Mouse (Mus musculus): ENCODE data around the gene Zfp605. TPM values are rescaled to one million over a fixed set of nuclear protein-coding genes. Genes with fewer than 3 reads are reported as not detected.

The Zfp605 gene
- polyA plus RNA-seq, 1 experiment from 2014 or later: 15.1 TPM

- Histone ChIP-seq H3K9me3 (replicated peaks; ENCODE audit: control insufficient read depth, low read length) (no peaks in the 10 kb centered on the region), H3K36me3 (ENCODE audit: control insufficient read depth, insufficient read depth, low read length) (peaks cover 24% of the 10 kb centered on the region), H3K4me2 (ENCODE audit: low read length) (peak within 1 kb of the TSS; percentile 64), H3K9ac (ENCODE audit: low read length) (no peak within 1 kb of the TSS), H3K4me1 (ENCODE audit: control insufficient read depth, insufficient read depth, low read length) (peaks cover 11% of the 10 kb centered on the region), H3K4me3 (ENCODE audit: low read depth, low read length) (peak within 1 kb of the TSS; percentile 24), H3K27me3 (replicated peaks; ENCODE audit: control insufficient read depth, insufficient read depth, low read length) (no peaks in the 10 kb centered on the region), H3K27ac (ENCODE audit: low read depth, low read length) (no peak within 1 kb of the TSS)
- ATAC-seq (no peak), DNase-seq (ENCODE audit: low spot score) (no peak)
- 5% methylated on average over 25 of the region's 25 CpGs for WGBS
Observed at GRCm38 (mm10) chr5:110099656-110100580, 10.0 kb upstream of the Zfp605 start, which contains the start of gene Plcxd1. Gene Plcxd1 (plus strand): TSS chr5:110099969.

GRCm38 (mm10) chr5:110100921-110101631, 8.8 kb upstream of the Zfp605 start:
- Histone ChIP-seq H3K4me3 (ENCODE audit: low read depth, low read length) (peak overlapping the region; percentile 24), H3K27me3 (replicated peaks; ENCODE audit: control insufficient read depth, insufficient read depth, low read length) (no peaks in the 10 kb centered on the region), H3K36me3 (ENCODE audit: control insufficient read depth, insufficient read depth, low read length) (peaks cover 35% of the 10 kb centered on the region), H3K9ac (ENCODE audit: low read length) (peak overlapping the region; percentile 53; the same call in 1 of the 2 replicates), H3K9me3 (replicated peaks; ENCODE audit: control insufficient read depth, low read length) (no peaks in the 10 kb centered on the region), H3K4me2 (ENCODE audit: low read length) (peak overlapping the region; percentile 64), H3K27ac (ENCODE audit: low read depth, low read length) (no peak overlapping the region), H3K4me1 (ENCODE audit: control insufficient read depth, insufficient read depth, low read length) (peaks cover 10% of the 10 kb centered on the region)
- peak; percentile 23 for ATAC-seq
- 2% methylated on average over 34 of the region's 37 CpGs for WGBS
- DNase-seq (ENCODE audit: low spot score): peak; percentile 44

GRCm38 (mm10) chr5:110101716-110102347, 8.1 kb upstream of the Zfp605 start:
- Histone ChIP-seq H3K4me3 (ENCODE audit: low read depth, low read length) (peak overlapping the region; percentile 24), H3K9me3 (replicated peaks; ENCODE audit: control insufficient read depth, low read length) (no peaks in the 10 kb centered on the region), H3K36me3 (ENCODE audit: control insufficient read depth, insufficient read depth, low read length) (peaks cover 41% of the 10 kb centered on the region), H3K4me1 (ENCODE audit: control insufficient read depth, insufficient read depth, low read length) (peaks cover 12% of the 10 kb centered on the region), H3K9ac (ENCODE audit: low read length) (peak overlapping the region; percentile 53; the same call in 1 of the 2 replicates), H3K27me3 (replicated peaks; ENCODE audit: control insufficient read depth, insufficient read depth, low read length) (no peaks in the 10 kb centered on the region), H3K4me2 (ENCODE audit: low read length) (peak overlapping the region; percentile 64), H3K27ac (ENCODE audit: low read depth, low read length) (no peak overlapping the region)
- WGBS: 23% methylated on average over 34 of the region's 34 CpGs
- DNase-seq (ENCODE audit: low spot score): peak; percentile 63
- ATAC-seq: peak; percentile 43

GRCm38 (mm10) chr5:110102429-110102828, 7.5 kb upstream of the Zfp605 start:
- ATAC-seq (no peak), DNase-seq (ENCODE audit: low spot score) (no peak)
- Histone ChIP-seq H3K4me1 (ENCODE audit: control insufficient read depth, insufficient read depth, low read length) (peaks cover 15% of the 10 kb centered on the region), H3K4me2 (ENCODE audit: low read length) (no peak overlapping the region), H3K36me3 (ENCODE audit: control insufficient read depth, insufficient read depth, low read length) (peaks cover 41% of the 10 kb centered on the region), H3K27me3 (replicated peaks; ENCODE audit: control insufficient read depth, insufficient read depth, low read length) (no peaks in the 10 kb centered on the region), H3K27ac (ENCODE audit: low read depth, low read length) (no peak overlapping the region), H3K9ac (ENCODE audit: low read length) (no peak overlapping the region), H3K9me3 (replicated peaks; ENCODE audit: control insufficient read depth, low read length) (no peaks in the 10 kb centered on the region), H3K4me3 (ENCODE audit: low read depth, low read length) (no peak overlapping the region)
- 89% methylated on average over 13 of the region's 13 CpGs for WGBS

GRCm38 (mm10) chr5:110102853-110103625, 6.9 kb upstream of the Zfp605 start:
- Histone ChIP-seq H3K4me3 (ENCODE audit: low read depth, low read length) (no peak overlapping the region), H3K9ac (ENCODE audit: low read length) (no peak overlapping the region), H3K27ac (ENCODE audit: low read depth, low read length) (no peak overlapping the region), H3K36me3 (ENCODE audit: control insufficient read depth, insufficient read depth, low read length) (peaks cover 41% of the 10 kb centered on the region), H3K4me2 (ENCODE audit: low read length) (no peak overlapping the region), H3K4me1 (ENCODE audit: control insufficient read depth, insufficient read depth, low read length) (peaks cover 15% of the 10 kb centered on the region), H3K9me3 (replicated peaks; ENCODE audit: control insufficient read depth, low read length) (no peaks in the 10 kb centered on the region), H3K27me3 (replicated peaks; ENCODE audit: control insufficient read depth, insufficient read depth, low read length) (no peaks in the 10 kb centered on the region)
- 95% methylated on average over 19 of the region's 19 CpGs for WGBS
- no peak for DNase-seq (ENCODE audit: low spot score)
- ATAC-seq: no peak

GRCm38 (mm10) chr5:110103901-110104615, 5.8 kb upstream of the Zfp605 start:
- H3K36me3 ChIP-seq (ENCODE audit: control insufficient read depth, insufficient read depth, low read length): peaks cover 41% of the 10 kb centered on the region
- no peak overlapping the region for H3K4me2 ChIP-seq (ENCODE audit: low read length)
- no peaks in the 10 kb centered on the region for H3K9me3 ChIP-seq (replicated peaks; ENCODE audit: control insufficient read depth, low read length)
- H3K9ac ChIP-seq (ENCODE audit: low read length): no peak overlapping the region
- H3K27ac ChIP-seq (ENCODE audit: low read depth, low read length): no peak overlapping the region
- no peaks in the 10 kb centered on the region for H3K27me3 ChIP-seq (replicated peaks; ENCODE audit: control insufficient read depth, insufficient read depth, low read length)
- H3K4me3 ChIP-seq (ENCODE audit: low read depth, low read length): no peak overlapping the region
- WGBS: 96% methylated on average over 27 of the region's 27 CpGs
- DNase-seq (ENCODE audit: low spot score) (no peak), ATAC-seq (no peak)
- H3K4me1 ChIP-seq (ENCODE audit: control insufficient read depth, insufficient read depth, low read length): peaks cover 15% of the 10 kb centered on the region

- WGBS: 93% methylated on average over 36 of the region's 36 CpGs
- DNase-seq (ENCODE audit: low spot score) (no peak), ATAC-seq (no peak)
- Histone ChIP-seq H3K27me3 (replicated peaks; ENCODE audit: control insufficient read depth, insufficient read depth, low read length) (no peaks in the 10 kb centered on the region), H3K4me3 (ENCODE audit: low read depth, low read length) (no peak overlapping the region), H3K9ac (ENCODE audit: low read length) (no peak overlapping the region), H3K27ac (ENCODE audit: low read depth, low read length) (no peak overlapping the region), H3K9me3 (replicated peaks; ENCODE audit: control insufficient read depth, low read length) (no peaks in the 10 kb centered on the region), H3K4me1 (ENCODE audit: control insufficient read depth, insufficient read depth, low read length) (peaks cover 15% of the 10 kb centered on the region), H3K4me2 (ENCODE audit: low read length) (no peak overlapping the region), H3K36me3 (ENCODE audit: control insufficient read depth, insufficient read depth, low read length) (peaks cover 41% of the 10 kb centered on the region)
Observed at GRCm38 (mm10) chr5:110104616-110105380, 5.1 kb upstream of the Zfp605 start.
